Mouse (Mus musculus): ENCODE measurements at regions not wholly inside any gene's neighbourhood (a gene's known extent, or its start where the extent isn't known, plus 50 kb on each side); places are given as distances from the start of the nearest gene placed in this dataset.

- DNase-seq = no peak
Observed at GRCm38 (mm10) chr10:70336741-70337140, 91.8 kb downstream of the Slc16a9 start.

GRCm38 (mm10) chr10:70359421-70359820, 80.9 kb upstream of the Fam13c start:
- DNase-seq = no peak

- DNase-seq = no peak
Observed at GRCm38 (mm10) chr10:70359834-70360233, 80.4 kb upstream of the Fam13c start.

- no peak for DNase-seq
Observed at GRCm38 (mm10) chr10:70363054-70363453, 77.2 kb upstream of the Fam13c start.

- DNase-seq = no peak
Observed at GRCm38 (mm10) chr10:70364218-70364975, 75.9 kb upstream of the Fam13c start.

- DNase-seq = no peak
Observed at GRCm38 (mm10) chr10:70364976-70365345, 75.3 kb upstream of the Fam13c start.

- no peak for DNase-seq
Observed at GRCm38 (mm10) chr10:70365504-70365903, 74.8 kb upstream of the Fam13c start.

- DNase-seq = no peak
Observed at GRCm38 (mm10) chr10:70367866-70368265, 72.4 kb upstream of the Fam13c start.

GRCm38 (mm10) chr10:70368685-70369084, 71.6 kb upstream of the Fam13c start:
- peak; percentile 22 to 39 for DNase-seq

- no peak for DNase-seq
Observed at GRCm38 (mm10) chr10:70372411-70373136, 67.7 kb upstream of the Fam13c start.

- DNase-seq = no peak
Observed at GRCm38 (mm10) chr10:70373207-70373606, 67.1 kb upstream of the Fam13c start.

- no peak for DNase-seq
Observed at GRCm38 (mm10) chr10:70373836-70374235, 66.4 kb upstream of the Fam13c start.

GRCm38 (mm10) chr10:70374726-70375125, 65.6 kb upstream of the Fam13c start:
- no peak for DNase-seq

- no peak for DNase-seq
Observed at GRCm38 (mm10) chr10:70380041-70380651, 60.1 kb upstream of the Fam13c start.

GRCm38 (mm10) chr10:70384689-70385088, 55.6 kb upstream of the Fam13c start:
- no peak for DNase-seq

- no peak for DNase-seq
Observed at GRCm38 (mm10) chr10:70387729-70388128, 52.6 kb upstream of the Fam13c start.
